8 mouse cellular contexts compared by ENCODE assay signal in the genomic region with DNA sequence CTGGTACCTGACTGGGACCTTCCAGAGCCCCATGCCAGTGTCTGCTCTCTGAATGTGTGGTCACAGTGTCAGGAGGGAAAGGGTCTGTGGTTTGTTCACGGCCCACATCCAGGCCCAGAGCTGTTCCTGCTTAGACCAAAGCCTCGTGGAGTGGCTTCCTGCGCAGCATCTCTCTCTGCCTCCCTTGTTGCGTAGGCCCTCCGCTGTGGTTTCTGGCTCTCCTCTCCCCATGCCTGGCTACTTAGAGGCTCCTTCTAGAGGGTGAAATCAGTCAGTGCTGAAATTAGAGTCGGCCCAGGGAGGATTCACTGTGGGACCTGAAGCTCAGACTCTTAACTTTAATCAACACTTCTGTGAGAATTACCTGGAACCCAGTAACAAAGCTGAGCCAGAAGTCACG.
"Had no signal": no experiment of that assay in that cellular context is flagged by ENCODE, and none has a peak within 500 bp of the region (broad histone marks: within the 10 kb centered on the region; RNA-seq: fewer than 3 reads in every experiment).

No protein-coding gene starts in this region.

- DNase-seq: kidney, adult 9 months; kidney, postnatal 10 days; lung, adult 18-20 months; right cerebral cortex, postnatal 14 days; thymus, postnatal 36 days had no signal

- H3K27me3 ChIP-seq: limb, embryonic 13.5 days; midbrain, embryonic 13.5 days had no signal

- H3K9ac ChIP-seq: limb, embryonic 13.5 days; liver, embryonic 14.5 days; midbrain, embryonic 13.5 days had no signal

- H3K9me3 ChIP-seq: limb, embryonic 13.5 days; midbrain, embryonic 13.5 days had no signal

- ATAC-seq: midbrain, embryonic 13.5 days had no signal

- H3K4me3 ChIP-seq: limb, embryonic 13.5 days; midbrain, embryonic 13.5 days had no signal

- H3K4me2 ChIP-seq: limb, embryonic 13.5 days; midbrain, embryonic 13.5 days had no signal

- H3K4me1 ChIP-seq: limb, embryonic 13.5 days had no signal

- H3K27ac ChIP-seq: limb, embryonic 13.5 days; liver, embryonic 14.5 days; midbrain, embryonic 13.5 days had no signal
